Mouse (Mus musculus): ENCODE measurements around the gene Npas2.

Npas2 gene

DNA sequence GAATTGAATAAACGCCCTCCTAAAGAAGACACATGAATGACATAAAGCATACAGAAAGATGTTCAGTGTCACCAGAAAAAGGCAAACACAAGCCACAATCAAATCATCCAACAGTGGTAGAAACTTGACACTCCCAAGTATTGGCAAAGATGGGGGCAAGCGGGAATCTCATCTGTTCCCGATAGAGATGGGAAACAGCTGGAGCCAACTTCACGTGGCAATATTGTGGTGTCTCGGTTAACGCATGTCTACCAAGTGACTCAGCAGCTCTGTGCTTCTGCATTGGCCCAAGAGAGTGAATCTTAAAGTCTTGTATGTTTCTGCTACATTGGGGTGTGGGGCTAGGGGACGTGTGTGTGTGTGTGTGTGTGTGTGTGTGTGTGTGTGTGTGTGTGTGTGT lies 89.8 kb downstream of the Npas2 start:
- DNase-seq (ENCODE audit: low read depth, low spot score) = no peak

DNA sequence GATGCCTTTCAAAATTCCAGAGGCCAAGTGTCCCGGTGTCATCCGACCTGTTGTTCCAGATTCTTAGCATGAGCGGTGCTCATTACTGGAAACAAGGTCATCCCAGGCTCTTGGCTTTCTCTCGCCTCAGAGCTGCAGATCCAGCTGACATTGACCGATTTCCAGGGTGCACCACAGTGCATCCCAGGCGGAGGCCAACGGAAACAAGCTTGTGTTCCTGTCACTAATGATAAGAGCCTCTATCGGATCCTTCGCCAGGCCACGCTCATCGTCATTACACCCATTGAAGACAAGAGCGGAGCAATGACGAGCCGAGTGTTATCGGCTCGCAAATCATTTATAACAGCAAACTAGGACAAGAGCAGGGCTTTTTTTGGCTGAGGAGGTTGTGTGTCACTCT lies 91.3 kb downstream of the Npas2 start:
- DNase-seq (ENCODE audit: low read depth, low spot score) = no peak

DNA sequence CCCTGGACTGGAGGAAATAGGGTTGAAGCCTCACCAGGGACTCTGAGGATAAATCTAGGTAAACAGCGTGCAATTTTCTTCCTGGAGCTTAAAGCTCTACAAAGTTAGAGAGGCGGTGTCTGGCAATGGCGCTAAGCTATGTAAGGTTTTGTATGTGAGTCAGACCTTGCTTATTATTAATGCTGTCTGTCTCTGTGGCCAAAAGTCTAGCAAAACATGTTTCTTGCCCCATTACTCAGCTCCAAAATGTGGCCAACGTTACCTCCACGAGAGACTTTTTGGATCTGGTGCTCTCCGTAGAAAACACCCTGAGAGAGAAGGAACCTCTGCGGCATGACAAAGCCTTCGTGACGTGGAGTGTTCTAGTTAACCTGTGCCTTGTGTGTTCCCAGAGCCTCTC lies 93.5 kb downstream of the Npas2 start:
- DNase-seq (ENCODE audit: low read depth, low spot score) = no peak

DNA sequence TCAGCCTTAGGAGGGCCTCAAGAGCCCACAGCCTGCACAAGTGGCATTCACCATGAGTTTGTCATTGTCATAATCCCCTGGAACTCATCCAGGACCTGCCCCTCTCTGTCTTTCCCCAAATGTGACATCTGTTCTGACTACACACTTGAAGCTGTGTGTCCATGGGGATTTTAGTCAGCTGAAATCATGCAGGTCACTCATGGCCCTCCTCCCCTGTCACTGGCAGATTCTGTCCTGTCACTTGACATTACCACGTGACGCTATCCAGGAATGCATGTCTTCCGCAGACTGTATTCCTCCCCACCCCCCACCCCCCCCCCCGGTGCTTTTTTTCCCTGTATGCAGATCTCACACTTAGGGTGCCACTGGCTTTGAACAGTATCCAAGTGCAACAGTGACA lies 94.3 kb downstream of the Npas2 start:
- DNase-seq (ENCODE audit: low read depth, low spot score) = no peak

DNA sequence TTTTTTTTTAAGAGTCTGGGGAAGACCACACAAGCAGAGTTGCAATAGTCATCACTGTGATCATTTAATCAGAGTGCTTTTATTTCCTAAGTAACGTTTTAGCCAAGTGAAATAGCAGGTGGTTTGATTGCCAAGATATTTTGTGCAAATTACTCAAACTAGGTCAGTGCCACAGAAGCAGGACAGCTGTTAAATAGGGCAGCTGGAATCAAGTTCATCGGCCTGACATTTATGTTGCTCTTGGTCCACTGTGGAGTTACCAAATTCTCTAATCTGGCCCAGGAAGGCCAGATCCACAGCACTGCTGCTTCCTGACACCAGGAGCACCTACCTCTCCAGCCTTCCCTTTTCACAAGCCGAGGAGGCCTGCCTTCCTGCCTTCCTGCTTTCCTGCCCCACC lies 94.9 kb downstream of the Npas2 start:
- no peak for DNase-seq (ENCODE audit: low read depth, low spot score)

DNA sequence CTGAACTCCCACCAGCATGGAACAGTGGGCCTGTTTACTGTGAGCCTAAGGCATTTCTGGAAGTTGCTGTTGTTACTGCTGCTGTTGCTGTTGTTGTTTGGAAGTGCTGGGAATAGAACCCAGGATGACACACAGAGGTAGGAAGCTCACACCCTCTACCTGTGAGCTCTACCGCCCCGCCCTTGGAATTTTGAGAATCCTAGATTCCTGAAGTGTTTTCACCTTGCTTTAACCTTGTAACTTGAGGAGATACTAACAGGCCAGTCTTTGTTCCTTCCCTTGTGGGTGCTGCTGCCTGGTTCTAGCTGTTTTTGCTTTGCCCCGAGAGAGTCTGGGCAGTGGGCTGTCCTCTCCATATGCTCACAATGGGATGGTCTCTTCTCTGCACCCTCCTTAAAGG lies 98.5 kb downstream of the Npas2 start:
- no peak for DNase-seq (ENCODE audit: low read depth, low spot score)

DNA sequence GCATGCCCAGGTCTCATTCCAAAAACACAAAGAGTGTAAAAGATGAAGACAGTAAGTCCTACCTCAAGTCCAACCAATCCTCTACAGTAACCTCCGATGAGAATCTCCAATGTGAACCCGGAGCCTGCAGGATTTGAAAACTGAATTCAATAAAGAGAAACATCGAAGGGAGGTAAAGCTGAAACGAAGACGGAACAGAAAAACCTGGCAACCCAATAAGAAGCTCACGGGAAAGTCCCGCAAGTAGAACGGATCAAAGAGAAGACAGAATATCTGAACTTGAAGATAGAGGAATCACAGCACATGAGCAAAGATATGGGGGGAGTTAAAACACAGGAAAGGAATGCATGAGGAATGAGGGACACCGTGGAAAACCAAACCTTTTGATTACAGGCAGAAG lies 104.8 kb downstream of the Npas2 start:
- no peak for DNase-seq (ENCODE audit: low read depth, low spot score)

DNA sequence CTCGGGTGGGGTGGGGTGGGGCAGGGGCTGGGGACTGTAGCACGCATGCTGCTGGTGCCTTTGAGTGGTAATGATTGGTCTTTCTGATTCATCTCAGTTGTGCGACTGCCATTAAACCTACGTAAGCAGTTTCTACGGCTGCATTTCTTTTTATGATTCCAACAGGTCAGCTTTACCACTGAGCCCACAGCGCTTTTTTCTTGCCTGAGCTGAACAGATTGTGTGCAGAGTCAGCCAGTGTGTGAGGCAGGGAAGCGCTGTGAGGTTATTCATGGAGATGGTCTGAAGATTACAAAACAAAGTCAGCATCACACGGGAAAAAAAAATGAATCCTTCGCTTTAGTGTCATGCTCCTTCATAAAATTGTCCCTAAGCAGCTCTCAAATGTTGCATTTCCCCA lies 106.7 kb downstream of the Npas2 start:
- DNase-seq (ENCODE audit: low read depth, low spot score) = no peak

DNA sequence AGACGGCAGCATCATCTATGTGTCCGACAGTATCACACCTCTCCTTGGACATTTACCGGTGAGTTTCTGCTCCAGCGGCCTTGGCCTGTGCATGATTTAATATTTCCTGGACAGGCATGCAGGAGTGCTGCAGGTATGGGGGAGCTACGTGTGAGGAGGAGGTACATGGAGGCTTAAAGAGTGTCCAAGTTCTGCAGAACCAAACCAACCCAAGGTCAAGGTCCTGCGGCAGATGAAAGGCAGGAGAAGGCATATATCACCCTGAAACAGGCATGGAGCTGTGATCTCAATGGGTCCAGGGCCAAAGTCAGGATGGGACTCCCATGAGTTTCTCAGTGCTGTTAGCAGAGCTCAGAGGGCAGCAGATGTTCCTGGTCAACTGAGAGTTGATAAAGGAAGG lies 107.1 kb downstream of the Npas2 start:
- no peak for DNase-seq (ENCODE audit: low read depth, low spot score)

DNA sequence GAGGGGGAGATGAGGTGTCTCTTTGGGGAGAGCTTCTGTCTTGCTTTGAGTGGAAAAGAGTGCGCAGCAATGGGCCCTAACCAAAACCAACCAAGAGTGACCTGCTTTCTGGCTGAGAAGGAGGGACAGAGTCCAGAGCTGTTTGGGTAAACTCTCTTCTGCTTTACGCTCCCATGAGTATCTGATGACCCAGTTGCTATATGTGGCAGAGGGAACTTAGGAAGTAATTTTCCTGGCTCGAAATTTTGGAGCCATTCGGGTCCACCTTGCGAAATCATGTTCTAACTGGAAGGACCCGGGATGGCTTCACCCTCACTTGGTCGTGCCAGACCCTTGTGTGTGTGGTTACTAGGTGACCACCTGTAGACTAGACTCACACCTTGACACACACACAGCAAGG lies 108.7 kb downstream of the Npas2 start:
- DNase-seq (ENCODE audit: low read depth, low spot score) = no peak

DNA sequence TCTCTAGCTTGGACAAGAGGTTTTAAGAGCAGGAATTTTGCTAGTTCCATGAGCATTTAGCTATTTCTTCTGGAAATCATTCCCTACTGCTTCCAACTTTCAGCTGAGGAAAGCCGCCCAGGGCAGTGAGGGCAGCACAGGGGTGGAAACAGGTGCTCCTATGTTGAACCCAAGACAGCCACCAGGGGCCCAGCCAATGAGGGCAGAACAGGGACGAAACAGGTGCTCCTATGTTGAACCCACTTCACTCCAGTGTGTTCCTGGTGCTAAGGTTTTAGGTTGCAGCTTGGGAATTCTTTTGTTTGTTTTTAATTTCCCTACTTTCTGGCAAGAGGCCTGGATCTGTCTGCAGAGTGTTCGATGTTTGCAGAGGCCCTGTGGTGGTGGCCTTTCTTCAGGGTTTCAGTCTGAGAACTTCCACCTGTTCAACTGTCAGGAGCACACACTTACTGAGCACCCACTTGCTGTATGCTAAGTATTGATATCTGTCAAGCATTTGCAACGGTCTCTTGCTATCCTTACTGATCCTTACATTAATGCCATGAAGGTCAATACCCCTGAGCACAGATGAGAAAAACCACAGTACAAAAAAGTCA lies 109.6 kb downstream of the Npas2 start:
- no peak for DNase-seq (ENCODE audit: low read depth, low spot score)

DNA sequence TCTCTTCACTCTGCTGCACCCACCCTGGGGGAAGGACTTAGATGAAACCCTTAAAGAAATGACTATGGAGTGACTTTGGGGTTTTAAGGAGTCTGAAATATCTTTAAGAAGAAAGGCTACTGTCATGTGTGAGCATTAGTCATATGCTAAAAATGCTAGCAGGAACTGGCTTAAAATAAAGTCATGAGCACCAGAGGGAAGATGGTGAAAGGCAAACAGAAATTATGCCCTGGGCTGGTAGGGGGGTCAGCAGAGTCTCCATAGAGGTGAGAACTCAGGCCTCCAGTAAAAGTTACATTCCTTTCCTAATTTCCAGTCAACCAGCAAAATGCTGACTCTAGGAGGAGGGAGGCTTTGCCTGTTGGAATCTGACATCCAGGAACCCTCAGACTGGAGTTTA lies 113.8 kb downstream of the Npas2 start:
- DNase-seq (ENCODE audit: low read depth, low spot score) = no peak

DNA sequence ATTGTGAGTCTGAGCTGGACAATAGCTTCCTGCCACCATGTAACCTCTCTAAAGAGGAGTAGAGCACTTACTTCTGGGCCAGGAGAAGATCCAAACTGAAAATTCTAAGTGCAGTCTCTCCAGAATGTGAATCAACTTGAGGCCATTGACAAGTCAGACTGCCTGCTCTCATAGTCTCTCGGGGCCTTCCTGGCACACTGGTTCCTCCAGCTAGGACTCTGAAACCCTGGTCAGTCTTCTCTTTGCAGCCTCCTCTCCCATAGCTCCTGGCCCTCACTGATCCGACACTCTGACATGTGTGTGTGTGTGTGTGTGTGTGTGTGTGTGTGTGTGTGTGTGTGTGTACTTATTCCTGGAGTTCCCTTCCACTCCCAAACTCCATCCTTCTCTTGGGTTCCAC lies 114.4 kb downstream of the Npas2 start:
- no peak for DNase-seq (ENCODE audit: low read depth, low spot score)

DNA sequence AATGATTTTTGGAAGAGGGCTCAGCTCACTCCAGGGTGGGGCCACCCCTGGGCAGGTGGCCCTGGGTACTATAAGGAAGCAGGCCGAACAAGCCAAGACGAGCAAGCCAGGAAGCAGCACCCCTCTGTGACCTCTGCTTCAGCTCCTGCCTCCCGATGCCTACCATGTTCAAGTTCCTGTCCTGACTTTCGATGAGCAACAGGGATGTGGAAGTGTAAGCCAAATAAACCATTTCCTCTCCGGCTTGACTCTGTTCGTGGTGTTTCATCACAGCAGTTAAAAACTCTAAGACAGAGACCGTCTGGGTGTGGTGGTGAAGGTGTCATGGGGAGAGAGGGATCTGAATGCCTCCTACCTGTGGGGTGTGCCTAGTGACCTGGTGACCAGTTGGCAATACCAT lies 116.0 kb downstream of the Npas2 start:
- DNase-seq (ENCODE audit: low read depth, low spot score) = no peak

DNA sequence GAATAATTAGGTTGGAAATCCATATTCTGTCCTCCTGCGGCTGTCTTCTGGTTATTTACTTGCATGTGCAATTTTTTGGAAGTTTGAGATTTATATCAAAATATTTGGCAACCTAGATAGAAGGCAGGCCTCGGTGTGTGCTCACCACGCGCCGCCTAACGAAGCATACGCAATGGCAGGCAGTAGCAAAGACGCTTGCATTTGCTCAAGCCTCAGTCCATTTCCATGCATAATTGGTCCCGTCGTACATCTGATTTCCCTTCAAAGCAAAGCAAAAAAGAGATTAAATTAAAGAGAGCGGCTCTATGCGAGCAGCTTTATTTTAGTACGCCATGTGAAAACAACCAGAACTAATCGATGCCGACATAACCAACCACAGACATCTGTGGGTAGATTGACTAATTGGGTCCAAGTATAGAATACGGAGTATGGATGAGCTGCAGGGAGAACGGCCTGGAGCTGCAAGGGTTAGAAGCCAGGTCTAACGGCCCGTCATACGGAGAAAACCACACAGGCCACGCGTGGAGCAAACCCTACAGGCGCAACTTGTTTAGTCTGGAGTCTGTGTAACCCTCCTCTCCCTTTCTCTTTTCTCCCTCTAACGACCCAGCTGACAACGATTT lies 118.9 kb downstream of the Npas2 start:
- no peak for DNase-seq (ENCODE audit: low read depth, low spot score)

DNA sequence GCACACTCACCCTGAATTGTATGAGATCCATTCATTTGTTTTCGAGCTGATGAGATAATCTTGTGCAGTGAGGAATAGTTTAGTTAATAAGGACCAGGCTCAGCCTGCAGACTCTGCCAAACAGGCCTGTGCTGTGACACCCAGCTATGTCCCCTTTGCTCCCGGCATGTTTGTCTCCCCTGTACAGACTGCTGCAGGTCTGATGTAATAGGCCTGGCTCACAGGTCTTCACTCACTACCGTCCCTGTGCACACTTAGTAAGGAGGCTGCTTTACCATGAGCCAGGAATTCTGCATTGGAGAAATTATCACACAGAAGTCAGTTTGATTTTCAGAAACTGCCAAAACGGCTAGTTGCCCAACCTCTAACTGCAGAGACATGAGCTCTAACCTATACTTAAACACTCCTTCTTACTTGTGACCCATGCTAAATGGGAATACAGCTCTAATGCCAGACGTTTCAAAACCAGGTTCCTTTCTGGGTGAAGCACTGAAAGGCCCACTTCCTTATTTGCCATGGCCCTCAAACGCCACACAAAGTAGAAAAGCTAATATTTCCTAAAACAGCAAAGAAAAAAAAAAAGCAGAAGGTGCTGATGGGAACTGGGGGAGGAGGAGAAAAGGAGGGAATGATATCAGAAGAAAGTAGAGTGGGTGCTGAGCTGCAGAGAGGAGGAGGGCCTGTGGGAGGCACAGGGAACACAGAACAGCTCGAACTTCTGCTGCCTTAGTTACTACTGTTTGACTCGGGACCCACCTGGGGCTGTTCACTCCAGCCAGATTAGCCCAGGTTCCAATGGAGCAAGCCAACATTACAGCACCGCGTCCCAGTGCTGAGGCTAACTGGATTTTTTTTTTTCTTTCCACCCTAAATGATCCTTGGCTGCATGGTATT lies 120.1 kb downstream of the Npas2 start:
- DNase-seq (ENCODE audit: low read depth, low spot score) = no peak

DNA sequence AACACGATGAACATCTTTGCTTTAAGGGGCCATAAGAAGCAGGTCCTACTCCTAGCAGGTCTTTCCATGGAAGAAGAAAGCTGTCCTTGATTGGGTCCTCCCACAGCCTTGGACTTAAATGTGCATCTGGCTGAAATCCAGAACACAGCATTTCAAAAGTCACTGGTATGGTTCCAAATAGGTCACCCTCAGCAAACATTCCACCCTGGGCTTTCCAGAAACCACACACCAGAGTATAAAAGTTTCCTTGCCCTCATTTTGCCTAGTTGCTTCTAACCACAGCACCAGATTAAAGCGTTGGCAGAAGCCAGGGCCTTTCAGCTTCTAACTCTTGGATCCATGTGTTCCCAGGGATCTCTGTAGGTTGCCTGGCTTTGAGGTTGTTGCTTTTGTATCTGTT lies 124.4 kb downstream of the Npas2 start:
- DNase-seq (ENCODE audit: low read depth, low spot score) = no peak

DNA sequence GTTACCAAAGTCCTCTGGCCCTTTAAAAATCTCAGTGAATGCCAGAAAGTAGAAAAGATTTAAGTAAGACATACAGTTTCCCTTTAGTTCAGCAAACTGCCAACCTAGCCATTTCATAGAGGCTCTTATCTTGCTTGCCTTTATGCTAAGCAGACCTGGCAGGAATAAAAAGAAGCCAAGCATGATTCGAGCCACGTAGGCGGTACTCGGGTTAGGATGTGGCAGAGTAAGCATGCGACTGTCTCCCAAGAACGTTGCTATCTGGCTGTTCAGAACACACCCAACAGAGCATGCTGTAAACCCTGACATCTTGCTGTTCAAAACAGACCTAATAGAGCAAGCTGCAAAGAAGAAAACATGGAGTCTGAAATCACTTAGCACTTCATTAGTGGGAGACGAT lies 125.3 kb downstream of the Npas2 start:
- DNase-seq (ENCODE audit: low read depth, low spot score) = no peak

DNA sequence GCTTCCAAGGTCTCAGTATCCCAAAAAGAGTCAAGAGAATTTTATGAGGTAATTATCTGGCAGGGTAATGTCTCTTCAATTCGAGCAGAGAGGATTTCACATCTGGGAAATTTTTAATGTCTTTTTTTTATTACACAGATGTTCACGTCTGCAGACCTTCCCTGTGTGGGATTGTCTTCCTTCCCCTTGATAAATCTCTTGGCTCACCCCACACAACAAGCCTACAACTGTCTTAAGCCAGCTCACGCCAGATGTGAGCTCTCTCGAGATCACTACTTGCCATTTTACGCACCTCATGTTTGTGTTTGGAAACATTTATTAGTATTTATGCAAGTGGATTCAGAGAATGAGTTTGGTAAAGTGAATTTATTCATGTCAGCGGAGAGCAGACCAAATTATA lies 128.4 kb downstream of the Npas2 start:
- DNase-seq (ENCODE audit: low read depth, low spot score) = no peak

DNA sequence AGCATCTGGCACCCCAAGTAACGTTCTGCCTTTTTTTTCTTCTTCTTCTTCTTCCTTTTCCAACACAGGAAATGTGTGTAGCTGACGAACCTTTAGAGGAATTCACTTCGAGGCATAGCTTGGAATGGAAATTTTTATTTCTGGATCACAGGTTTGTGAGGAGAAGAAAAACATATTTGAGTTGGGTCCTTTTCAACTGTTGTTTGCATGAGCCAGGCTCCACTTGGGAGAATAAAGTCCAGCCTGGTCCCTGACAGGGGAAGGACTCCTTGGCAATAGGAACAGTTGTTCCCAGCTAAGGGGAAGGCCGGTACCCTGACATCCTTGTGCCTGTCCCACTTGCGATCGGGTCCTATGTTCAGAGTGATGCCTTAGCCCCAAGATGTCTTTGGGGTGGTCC lies 131.7 kb downstream of the Npas2 start:
- DNase-seq (ENCODE audit: low read depth, low spot score) = no peak

DNA sequence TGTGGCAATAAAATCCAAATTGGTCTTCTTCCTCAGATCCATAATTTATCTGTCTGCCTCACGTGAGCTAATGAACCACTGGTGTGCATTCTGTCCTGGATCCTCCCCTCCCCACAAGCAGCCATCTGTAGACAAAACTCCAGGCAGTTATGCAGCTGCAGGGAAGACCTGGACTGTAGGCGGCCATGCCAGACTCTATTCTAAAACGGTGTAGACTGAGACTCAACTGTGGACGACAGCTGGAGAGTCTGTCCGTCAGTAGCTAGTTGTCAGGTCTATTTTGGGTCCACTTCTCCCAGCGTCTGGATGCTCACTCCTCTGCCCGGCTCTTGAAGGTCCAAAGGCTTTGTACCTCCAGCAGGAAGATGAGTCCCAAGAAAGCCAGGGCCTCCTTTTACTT lies 134.0 kb downstream of the Npas2 start:
- no peak for DNase-seq (ENCODE audit: low read depth, low spot score)

DNA sequence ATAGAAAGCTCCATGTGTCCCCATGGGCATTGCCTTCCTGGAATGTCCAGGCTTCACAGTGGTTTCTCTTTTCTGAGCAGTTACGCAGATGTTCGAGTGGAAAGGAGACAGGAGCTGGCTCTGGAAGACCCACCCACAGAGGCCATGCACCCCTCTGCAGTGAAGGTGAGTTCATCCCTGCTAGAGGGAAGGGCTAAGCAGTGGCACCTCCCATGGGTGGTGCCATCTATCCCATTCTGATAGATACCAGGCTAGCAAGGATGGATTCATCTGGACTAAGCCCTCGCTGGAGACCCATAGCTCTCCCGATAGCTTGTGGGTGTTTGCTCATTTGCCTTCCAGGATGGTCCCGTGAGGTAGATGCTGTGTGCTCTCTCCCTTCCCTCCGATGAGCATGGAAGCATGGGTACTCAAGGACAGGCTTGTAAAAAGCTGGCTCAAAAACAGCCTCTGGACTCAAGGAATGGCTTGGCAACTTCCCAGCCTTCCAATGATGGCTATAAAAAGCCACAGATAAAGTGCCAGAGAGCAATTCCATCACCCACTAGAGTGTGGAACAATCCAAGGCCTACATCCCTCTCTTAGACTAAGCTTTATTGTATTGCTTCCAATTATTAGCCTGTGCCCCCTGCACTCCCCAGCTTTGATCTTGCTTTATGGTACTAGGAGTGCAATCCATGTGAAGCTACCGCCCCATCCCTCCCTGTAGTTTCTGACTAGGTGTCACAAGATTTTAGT lies 137.5 kb downstream of the Npas2 start:
- DNase-seq (ENCODE audit: low read depth, low spot score) = no peak
